Mouse (Mus musculus): ENCODE results near the gene Olfr1443. TPM values are rescaled to one million over a fixed set of nuclear protein-coding genes. Genes with fewer than 3 reads are reported as not detected.

Olfr1443 gene
- not detected in 2 replicates for polyA plus RNA-seq (2012; rRNA removed; ENCODE audit: low replicate concordance)

DNA sequence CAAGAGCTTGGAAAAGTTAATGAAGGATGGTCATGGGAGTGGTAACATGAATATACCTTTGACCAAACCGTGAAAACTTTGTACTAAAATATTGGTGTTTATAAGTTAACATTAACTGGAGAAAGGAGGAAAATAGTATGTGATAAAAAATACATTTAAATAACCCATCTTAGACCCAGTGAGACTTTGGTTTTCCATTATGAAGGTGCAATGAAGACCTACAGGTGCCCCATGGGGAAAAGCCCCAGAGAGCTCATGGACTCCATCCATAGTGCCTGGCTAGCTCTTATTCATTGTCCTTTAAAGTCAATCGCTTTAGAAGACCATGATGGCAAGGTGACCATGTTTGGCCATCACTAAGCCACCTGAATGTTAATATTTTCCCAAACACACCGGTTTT lies at the start of gene Olfr1443:
Gene Olfr1443 (plus strand): TSS at position 301 of the 400 bp plus-strand sequence.

DNA sequence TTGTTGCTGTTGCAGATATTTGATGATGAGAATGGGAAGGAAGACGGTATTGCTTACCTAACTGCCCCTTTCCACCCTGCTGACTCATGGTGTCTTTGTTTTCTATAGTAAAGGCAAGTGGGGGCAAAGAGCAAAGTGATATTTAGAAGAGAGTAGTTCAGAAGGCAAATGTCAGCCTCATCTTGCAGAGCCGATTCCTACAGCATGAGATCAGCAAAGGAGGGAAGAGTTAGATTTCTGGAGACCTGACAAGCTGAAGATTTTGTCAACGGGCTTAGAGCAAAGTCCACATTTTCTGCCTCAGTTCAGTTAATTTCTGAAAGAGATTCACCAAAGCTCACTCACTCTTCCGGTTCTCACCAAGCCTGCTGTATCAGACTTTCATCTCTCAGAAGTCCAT lies 44.7 kb upstream of the Olfr1443 start, which contains the start of gene Glyat:
Gene Glyat (plus strand): TSS at position 133 of the 400 bp plus-strand sequence.

DNA sequence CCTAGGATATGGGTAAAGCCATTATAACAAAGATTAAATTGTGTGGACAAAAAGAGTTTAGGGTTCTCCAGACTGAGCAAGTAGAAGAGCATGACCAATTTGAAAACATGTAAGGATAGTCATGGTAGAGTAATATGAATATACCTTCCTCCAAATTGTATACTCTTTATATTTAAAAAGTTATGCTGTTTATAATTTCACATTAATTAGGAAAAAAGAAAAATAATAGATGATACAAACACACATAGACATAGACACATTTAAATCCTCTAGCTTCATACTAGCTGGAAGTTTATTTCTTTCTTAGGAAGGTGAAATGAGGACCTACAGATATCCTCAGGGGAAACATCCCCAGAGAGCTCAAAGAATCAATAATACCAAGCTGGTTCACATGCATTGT lies 7.8 kb upstream of the Olfr1443 start, which contains the start of gene Olfr1442:
Gene Olfr1442 (plus strand): TSS at position 301 of the 400 bp plus-strand sequence.

DNA sequence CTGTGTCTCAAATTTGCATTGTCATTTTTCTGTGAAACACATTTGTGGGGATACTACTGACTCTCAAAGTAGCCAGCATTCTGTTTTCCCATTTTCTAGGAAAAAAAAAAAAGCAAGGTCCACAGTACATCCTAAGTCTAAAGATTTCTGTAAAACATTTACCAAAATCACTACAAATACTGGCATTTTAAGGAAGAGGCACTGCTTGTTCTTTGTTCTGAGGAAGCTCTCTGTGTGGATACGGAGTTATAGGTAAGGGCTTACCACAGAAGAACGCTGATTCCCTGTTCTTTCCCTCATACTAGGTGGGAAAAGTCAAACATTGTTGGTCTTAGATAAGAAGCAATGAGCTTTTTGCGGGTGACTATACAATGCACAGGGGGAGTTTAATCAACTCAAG lies 17.7 kb downstream of the Olfr1443 start, which contains the start of gene Keg1:
Gene Keg1 (plus strand): TSS at position 197 of the 400 bp plus-strand sequence.

Other genes starting within 250 kb of the Olfr1443 start
- 13.1 and 25.0 TPM in 2 replicates for gene Mpeg1, start 217.3 kb upstream of the Olfr1443 start, polyA plus RNA-seq (2012; rRNA removed; ENCODE audit: low replicate concordance)
- 21.0 and 21.7 TPM in 2 replicates for gene Dtx4, start 176.7 kb upstream of the Olfr1443 start, polyA plus RNA-seq (2012; rRNA removed; ENCODE audit: low replicate concordance)
- 2.2 and 4.8 TPM in 2 replicates for gene Fam111a, start 132.4 kb upstream of the Olfr1443 start, polyA plus RNA-seq (2012; rRNA removed; ENCODE audit: low replicate concordance)
- 0.07 TPM in 1 of 2 replicates, not detected in the other for gene Gm4952, start 78.1 kb upstream of the Olfr1443 start, polyA plus RNA-seq (2012; rRNA removed; ENCODE audit: low replicate concordance)
- gene Glyat, start 44.8 kb upstream of the Olfr1443 start, polyA plus RNA-seq (2012; rRNA removed; ENCODE audit: low replicate concordance): 0.20 TPM in 1 of 2 replicates, not detected in the other
- not detected in 2 replicates for gene Olfr1442, start 7.7 kb upstream of the Olfr1443 start, polyA plus RNA-seq (2012; rRNA removed; ENCODE audit: low replicate concordance)
- gene Keg1, start 17.7 kb downstream of the Olfr1443 start, polyA plus RNA-seq (2012; rRNA removed; ENCODE audit: low replicate concordance): 0.10 and 0.42 TPM in 2 replicates
- gene Cntf, start 87.5 kb downstream of the Olfr1443 start, polyA plus RNA-seq (2012; rRNA removed; ENCODE audit: low replicate concordance): 0.74 and 4.6 TPM in 2 replicates
- 11.2 and 24.3 TPM in 2 replicates for gene Zfp91, start 118.0 kb downstream of the Olfr1443 start, polyA plus RNA-seq (2012; rRNA removed; ENCODE audit: low replicate concordance)
- 15.4 and 17.0 TPM in 2 replicates for gene Lpxn, start 118.1 kb downstream of the Olfr1443 start, polyA plus RNA-seq (2012; rRNA removed; ENCODE audit: low replicate concordance)
- gene Gm5244, start 168.6 kb downstream of the Olfr1443 start, polyA plus RNA-seq (2012; rRNA removed; ENCODE audit: low replicate concordance): not detected in 2 replicates
- 0.30 TPM in 1 of 2 replicates, not detected in the other for gene Olfr1444, start 179.2 kb downstream of the Olfr1443 start, polyA plus RNA-seq (2012; rRNA removed; ENCODE audit: low replicate concordance)
- gene Olfr1445, start 205.7 kb downstream of the Olfr1443 start, polyA plus RNA-seq (2012; rRNA removed; ENCODE audit: low replicate concordance): 0.16 TPM in 1 of 2 replicates, not detected in the other
- not detected in 2 replicates for gene Olfr1446, start 215.4 kb downstream of the Olfr1443 start, polyA plus RNA-seq (2012; rRNA removed; ENCODE audit: low replicate concordance)
- not detected in 2 replicates for gene Olfr1447, start 225.6 kb downstream of the Olfr1443 start, polyA plus RNA-seq (2012; rRNA removed; ENCODE audit: low replicate concordance)
- not detected in 2 replicates for gene Olfr1448, start 246.3 kb downstream of the Olfr1443 start, polyA plus RNA-seq (2012; rRNA removed; ENCODE audit: low replicate concordance)